ENCODE assay signal across 13 mouse cellular contexts in the genomic region with DNA sequence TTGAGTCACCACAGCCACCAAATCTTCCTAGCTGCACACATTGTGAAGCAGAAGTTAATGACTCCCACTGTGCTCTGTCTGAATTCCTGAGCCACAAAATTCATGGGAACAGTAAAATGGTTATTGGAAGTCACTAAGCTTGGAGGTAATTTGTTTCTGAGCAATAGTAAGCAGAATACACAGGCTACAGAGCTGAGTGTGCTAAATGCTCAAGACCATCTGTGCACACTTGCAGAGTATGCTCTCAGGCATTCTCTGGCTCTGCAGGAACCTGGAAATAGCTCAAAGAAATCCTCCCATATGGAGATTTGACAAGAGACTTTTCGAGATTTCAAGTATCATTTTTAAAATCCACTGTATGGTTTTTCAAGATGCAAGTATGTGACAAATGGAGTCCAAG. TPM values are rescaled to one million over a fixed set of nuclear protein-coding genes. Genes with fewer than 3 reads are reported as not detected.
DNase-seq lines count a peak whose midpoint lies in the region.
"Had no signal": no experiment of that assay in that cellular context is flagged by ENCODE, and none has a peak within 500 bp of the region (broad histone marks: within the 10 kb centered on the region; RNA-seq: fewer than 3 reads in every experiment).

No protein-coding gene starts in this region.

- H3K4me1 ChIP-seq in limb, embryonic 10.5 days, result no peaks in the 10 kb centered on the region
- H3K4me1 ChIP-seq: embryonic facial prominence, embryonic 13.5 days; limb, embryonic 15.5 days had no signal

- no peaks in the 10 kb centered on the region for H3K36me3 ChIP-seq in limb, embryonic 10.5 days
- H3K36me3 ChIP-seq: embryonic facial prominence, embryonic 13.5 days; limb, embryonic 15.5 days had no signal

- no peak overlapping the region for H3K4me3 ChIP-seq in limb, embryonic 10.5 days
- H3K4me3 ChIP-seq: embryonic facial prominence, embryonic 13.5 days; limb, embryonic 15.5 days had no signal

- H3K27ac ChIP-seq in limb, embryonic 10.5 days, result no peak overlapping the region
- H3K27ac ChIP-seq: embryonic facial prominence, embryonic 13.5 days; kidney, postnatal 0 days; limb, embryonic 15.5 days had no signal

- H3K9me3 ChIP-seq in limb, embryonic 10.5 days (replicated peaks), result no peaks in the 10 kb centered on the region
- H3K9me3 ChIP-seq: embryonic facial prominence, embryonic 13.5 days; limb, embryonic 15.5 days had no signal

- H3K27me3 ChIP-seq in limb, embryonic 10.5 days (ENCODE audit: low read depth, poor library complexity, severe bottlenecking), result no peaks in the 10 kb centered on the region
- H3K27me3 ChIP-seq: embryonic facial prominence, embryonic 13.5 days; limb, embryonic 15.5 days had no signal

- WGBS in limb, embryonic 10.5 days, result 81% methylated on average over 1 of the region's 1 CpGs

- DNase-seq in frontal cortex, adult 2 months (ENCODE audit: extremely low spot score in 1 of 2, low spot score in 1 of 2), result peak; percentile 3 to 43
- no peak for DNase-seq in frontal cortex, postnatal 25 days (ENCODE audit: low spot score in 2 of 2)
- DNase-seq in right cerebral cortex, adult 18-20 months, result peak; percentile 11
- DNase-seq in right cerebral cortex, postnatal 14 days, result no peak
- peak; percentile 35 for DNase-seq in cerebellum, adult 9-11 months
- DNase-seq in kidney, adult 11 months, result no peak
- DNase-seq in limb, embryonic 10.5 days (ENCODE audit: low spot score), result no peak
- DNase-seq: adrenal gland, postnatal 36 days; lung, embryonic 14.5 days; thymus, adult 2 months had no signal

RNA-seq across cellular contexts. Expression of a gene that starts 31.5 kb away (rescaled TPM):
- 9.3 and 10.0 TPM in 2 replicates for polyA plus RNA-seq in frontal cortex, adult 2 months (2012; rRNA removed)
- 15.1 and 18.5 TPM in 2 replicates for polyA plus RNA-seq in limb, embryonic 10.5 days (2016; fragmentation: Nextera tagmentation; extraction: Ambion mirVana)

RNA-seq across cellular contexts. Expression of a gene that starts 41.1 kb away (rescaled TPM):
- polyA plus RNA-seq in frontal cortex, adult 2 months (2012; rRNA removed), result 12.1 and 13.8 TPM in 2 replicates
- polyA plus RNA-seq in limb, embryonic 10.5 days (2016; fragmentation: Nextera tagmentation; extraction: Ambion mirVana), result 0.39 and 0.65 TPM in 2 replicates

Comparison
In these comparisons a context has a peak if more than half of its experiments do, and no peak if none do; other contexts are left out.
1. DNase-seq: peak in frontal cortex, adult 2 months (2 of 2), right cerebral cortex, adult 18-20 months (single experiment) and cerebellum, adult 9-11 months (single experiment); none in frontal cortex, postnatal 25 days (0 of 2), right cerebral cortex, postnatal 14 days (single experiment), kidney, adult 11 months (single experiment) and limb, embryonic 10.5 days (single experiment).